8 mouse cellular contexts compared by ENCODE assay signal in the genomic region with DNA sequence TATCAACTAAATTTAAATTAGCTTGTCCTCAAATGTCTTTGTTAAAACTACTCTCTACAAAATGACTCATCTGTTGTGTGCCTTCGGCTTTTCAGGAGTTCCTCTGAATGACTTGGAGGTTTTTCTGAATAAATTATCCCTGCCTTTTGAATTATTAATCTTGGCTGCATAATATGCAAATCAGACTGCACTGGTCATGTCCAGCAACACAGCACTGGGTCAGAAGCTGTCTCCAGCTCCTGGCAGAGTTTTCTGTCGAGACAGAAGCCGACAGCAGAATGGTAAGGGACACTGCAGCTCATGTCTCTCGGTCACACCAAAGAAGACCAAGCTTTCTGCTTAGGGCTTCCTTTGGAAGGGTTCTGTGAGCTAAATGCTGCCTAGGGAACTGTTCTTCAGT. TPM values are rescaled to one million over a fixed set of nuclear protein-coding genes. Genes with fewer than 3 reads are reported as not detected.
A peak's percentile ranks its signal among the peaks of the same experiment; 100 is the strongest.
DNase-seq lines count a peak whose midpoint lies in the region; ATAC-seq and TF ChIP-seq lines count a peak whose summit lies in the region.
"Had no signal": no experiment of that assay in that cellular context is flagged by ENCODE, and none has a peak within 500 bp of the region (broad histone marks: within the 10 kb centered on the region; RNA-seq: fewer than 3 reads in every experiment).

Gene Sucnr1 (plus strand): TSS at position 222 of the 400 bp plus-strand sequence.

- ATAC-seq in heart, postnatal 0 days (ENCODE audit: insufficient read depth, low read depth): no peak
- ATAC-seq in heart, embryonic 12.5 days (ENCODE audit: insufficient number of reproducible peaks, low FRiP score): no peak
- peak; percentile 46; the same call in 1 of the 2 replicates for ATAC-seq in forebrain, embryonic 15.5 days (replicated peaks)
- peak; percentile 69; the same call in 1 of the 2 replicates for ATAC-seq in hindbrain, embryonic 14.5 days (ENCODE audit: low FRiP score)
- peak; percentile 81 for ATAC-seq in midbrain, embryonic 14.5 days (ENCODE audit: low FRiP score, low TSS enrichment)

- no peak for TF ChIP-seq EP300 in heart, postnatal 0 days (IDR thresholded peaks at IDR 0.05; ENCODE audit: low read depth)

- H3K4me1 ChIP-seq in heart, postnatal 0 days (ENCODE audit: control insufficient read depth, insufficient read depth): 0 out of 2 replicates have a peak, but pooled peaks cover 9% of the 10 kb centered on the region
- H3K4me1 ChIP-seq in heart, embryonic 12.5 days (replicated peaks): peaks cover 8% of the 10 kb centered on the region; the same call in 1 of the 2 replicates
- no peaks in the 10 kb centered on the region for H3K4me1 ChIP-seq in forebrain, embryonic 15.5 days
- no peaks in the 10 kb centered on the region for H3K4me1 ChIP-seq in hindbrain, embryonic 14.5 days (replicated peaks; ENCODE audit: control insufficient read depth, insufficient read depth, low read length)
- 0 out of 2 replicates have a peak, but pooled peaks cover 10% of the 10 kb centered on the region for H3K4me1 ChIP-seq in midbrain, embryonic 14.5 days (ENCODE audit: control insufficient read depth, insufficient read depth, low read length)

- H3K9me3 ChIP-seq in heart, postnatal 0 days (replicated peaks; ENCODE audit: control insufficient read depth, low read length): no peaks in the 10 kb centered on the region
- H3K9me3 ChIP-seq in heart, embryonic 12.5 days (replicated peaks): no peaks in the 10 kb centered on the region
- H3K9me3 ChIP-seq in forebrain, embryonic 15.5 days: no peaks in the 10 kb centered on the region
- H3K9me3 ChIP-seq in hindbrain, embryonic 14.5 days (ENCODE audit: control insufficient read depth, low read length): no peaks in the 10 kb centered on the region
- no peaks in the 10 kb centered on the region for H3K9me3 ChIP-seq in midbrain, embryonic 14.5 days (ENCODE audit: control insufficient read depth, low read length)
- H3K9me3 ChIP-seq: limb, embryonic 13.5 days had no signal

- H3K4me2 ChIP-seq in heart, postnatal 0 days (ENCODE audit: low read depth, low read length): no peak within 1 kb of the TSS
- H3K4me2 ChIP-seq in heart, embryonic 12.5 days: no peak within 1 kb of the TSS
- H3K4me2 ChIP-seq in forebrain, embryonic 15.5 days (replicated peaks): no peak within 1 kb of the TSS
- H3K4me2 ChIP-seq in hindbrain, embryonic 14.5 days (replicated peaks): no peak within 1 kb of the TSS
- 0 out of 2 replicates have a peak within 1 kb of the TSS, but pooled peaks have one; percentile 6 for H3K4me2 ChIP-seq in midbrain, embryonic 14.5 days (ENCODE audit: low read length)
- H3K4me2 ChIP-seq: limb, embryonic 13.5 days had no signal

- no peak within 1 kb of the TSS for H3K4me3 ChIP-seq in heart, postnatal 0 days (ENCODE audit: low read depth, low read length)
- no peak within 1 kb of the TSS for H3K4me3 ChIP-seq in heart, embryonic 12.5 days
- no peak within 1 kb of the TSS for H3K4me3 ChIP-seq in forebrain, embryonic 15.5 days
- H3K4me3 ChIP-seq in hindbrain, embryonic 14.5 days (replicated peaks; ENCODE audit: low read length): no peak within 1 kb of the TSS
- H3K4me3 ChIP-seq in midbrain, embryonic 14.5 days (replicated peaks; ENCODE audit: low read depth, low read length): no peak within 1 kb of the TSS
- H3K4me3 ChIP-seq: limb, embryonic 13.5 days had no signal

- WGBS in heart, postnatal 0 days: 40% methylated on average over 4 of the region's 4 CpGs
- 61% methylated on average over 4 of the region's 4 CpGs for WGBS in heart, embryonic 12.5 days
- 48% methylated on average over 4 of the region's 4 CpGs for WGBS in forebrain, embryonic 15.5 days
- 34% methylated on average over 4 of the region's 4 CpGs for WGBS in hindbrain, embryonic 14.5 days
- WGBS in midbrain, embryonic 14.5 days: 18% methylated on average over 4 of the region's 4 CpGs

- no peak for TF ChIP-seq CTCF in heart, postnatal 0 days (IDR thresholded peaks at IDR 0.05; ENCODE audit: low read depth)

- 0 out of 2 replicates have a peak within 1 kb of the TSS, but pooled peaks have one; percentile 6 for H3K27ac ChIP-seq in heart, postnatal 0 days (ENCODE audit: low read depth)
- no peak within 1 kb of the TSS for H3K27ac ChIP-seq in heart, embryonic 12.5 days (ENCODE audit: poor library complexity, severe bottlenecking)
- no peak within 1 kb of the TSS for H3K27ac ChIP-seq in forebrain, embryonic 15.5 days (replicated peaks)
- no peak within 1 kb of the TSS for H3K27ac ChIP-seq in hindbrain, embryonic 14.5 days
- no peak within 1 kb of the TSS for H3K27ac ChIP-seq in midbrain, embryonic 14.5 days (replicated peaks; ENCODE audit: low read depth, low read length)
- H3K27ac ChIP-seq: limb, embryonic 13.5 days had no signal

- no peaks in the 10 kb centered on the region for H3K36me3 ChIP-seq in heart, postnatal 0 days (replicated peaks; ENCODE audit: control insufficient read depth, insufficient read depth, low read length)
- H3K36me3 ChIP-seq in heart, embryonic 12.5 days: no peaks in the 10 kb centered on the region
- H3K36me3 ChIP-seq in forebrain, embryonic 15.5 days: no peaks in the 10 kb centered on the region
- H3K36me3 ChIP-seq in hindbrain, embryonic 14.5 days (replicated peaks; ENCODE audit: control insufficient read depth, insufficient read depth): no peaks in the 10 kb centered on the region
- H3K36me3 ChIP-seq in midbrain, embryonic 14.5 days (ENCODE audit: control insufficient read depth, insufficient read depth, low read length): no peaks in the 10 kb centered on the region
- H3K36me3 ChIP-seq: limb, embryonic 13.5 days had no signal

- H3K27me3 ChIP-seq in heart, postnatal 0 days (ENCODE audit: control insufficient read depth, insufficient read depth, low read length): no peaks in the 10 kb centered on the region
- H3K27me3 ChIP-seq in heart, embryonic 12.5 days (replicated peaks): no peaks in the 10 kb centered on the region
- no peaks in the 10 kb centered on the region for H3K27me3 ChIP-seq in forebrain, embryonic 15.5 days
- no peaks in the 10 kb centered on the region for H3K27me3 ChIP-seq in hindbrain, embryonic 14.5 days (ENCODE audit: control insufficient read depth, insufficient read depth, low read length)
- no peaks in the 10 kb centered on the region for H3K27me3 ChIP-seq in midbrain, embryonic 14.5 days (ENCODE audit: control insufficient read depth, insufficient read depth, low read length)
- H3K27me3 ChIP-seq: limb, embryonic 13.5 days had no signal

- no peak for DNase-seq in heart, postnatal 0 days (ENCODE audit: low spot score)
- no peak for DNase-seq in hindbrain, embryonic 14.5 days (ENCODE audit: low spot score)
- DNase-seq in midbrain, embryonic 14.5 days: peak; percentile 56
- no peak for DNase-seq in ovary, postnatal 14 days (ENCODE audit: low spot score)
- no peak for DNase-seq in ovary, adult 18-20 months (ENCODE audit: low spot score)

- H3K9ac ChIP-seq in heart, postnatal 0 days (replicated peaks; ENCODE audit: low read depth, low read length): no peak within 1 kb of the TSS
- no peak within 1 kb of the TSS for H3K9ac ChIP-seq in heart, embryonic 12.5 days
- H3K9ac ChIP-seq in forebrain, embryonic 15.5 days (replicated peaks): no peak within 1 kb of the TSS
- no peak within 1 kb of the TSS for H3K9ac ChIP-seq in hindbrain, embryonic 14.5 days
- H3K9ac ChIP-seq in midbrain, embryonic 14.5 days (replicated peaks; ENCODE audit: low read length): no peak within 1 kb of the TSS
- H3K9ac ChIP-seq: limb, embryonic 13.5 days had no signal

RNA-seq across cellular contexts. Expression of gene Sucnr1, which starts in this region (rescaled TPM):
- not detected in 2 replicates for total RNA-seq in heart, postnatal 0 days (2014; rRNA removed; ENCODE audit: low replicate concordance)
- not detected in 2 replicates for polyA plus RNA-seq in heart, postnatal 0 days (2015; fragmentation: Nextera tagmentation; extraction: Ambion mirVana)
- polyA plus RNA-seq in heart, embryonic 12.5 days (2016; fragmentation: Nextera tagmentation; extraction: Ambion mirVana): not detected in 2 replicates
- not detected in 2 replicates for polyA plus RNA-seq in forebrain, embryonic 15.5 days (2015; fragmentation: Nextera tagmentation; extraction: Ambion mirVana)
- not detected in 2 replicates for polyA plus RNA-seq in hindbrain, embryonic 14.5 days (2014; fragmentation: Nextera tagmentation; extraction: Ambion mirVana)
- polyA plus RNA-seq in midbrain, embryonic 14.5 days (2014; fragmentation: Nextera tagmentation; extraction: Ambion mirVana): not detected in 2 replicates

Comparison
In these comparisons a context has a peak if more than half of its experiments do, and no peak if none do; other contexts are left out.
1. Peak in ATAC-seq in forebrain, embryonic 15.5 days; RNA of the gene not detected or under 1 TPM.
2. Peak in ATAC-seq in hindbrain, embryonic 14.5 days; RNA of the gene not detected or under 1 TPM.
3. Peak in DNase-seq, ATAC-seq and H3K4me2 ChIP-seq in midbrain, embryonic 14.5 days; RNA of the gene not detected or under 1 TPM.